Mouse (Mus musculus) kidney, adult 11 months (tissue): ENCODE measurements around the gene Fcrlb.
A peak's percentile ranks its signal among the peaks of the same experiment; 100 is the strongest.
"Not testable (repeated sequence)": the region's sequence is repeated elsewhere in the genome, so short reads cannot be mapped to it uniquely, and the experiment has no call there.

Source experiments
- DNase-seq: peaks from one replicate; pipeline ENCODE4 v3.0.0; 2022

Fcrlb gene

GRCm38 (mm10) chr1:170912891-170913615 is at the start of gene Fcrlb:
Gene Fcrlb, minus strand, starts transcription at chr1:170912941.
- DNase-seq, result no peak

GRCm38 (mm10) chr1:170962301-170962700 is 49.6 kb upstream of the Fcrlb start:
- DNase-seq, result no peak

GRCm38 (mm10) chr1:170961101-170961500 is 48.4 kb upstream of the Fcrlb start:
- no peak for DNase-seq

GRCm38 (mm10) chr1:170959791-170960190 is 47.0 kb upstream of the Fcrlb start:
- DNase-seq, result no peak

GRCm38 (mm10) chr1:170958225-170958624 is 45.5 kb upstream of the Fcrlb start:
- no peak for DNase-seq

GRCm38 (mm10) chr1:170953192-170953591 is 40.5 kb upstream of the Fcrlb start:
- no peak for DNase-seq

GRCm38 (mm10) chr1:170950772-170951171 is 38.0 kb upstream of the Fcrlb start:
- no peak for DNase-seq

GRCm38 (mm10) chr1:170944908-170945307 is 32.2 kb upstream of the Fcrlb start:
- not testable (repeated sequence) for DNase-seq

- DNase-seq, result not testable (repeated sequence)
Measured at GRCm38 (mm10) chr1:170944151-170944550, 31.4 kb upstream of the Fcrlb start.

- DNase-seq, result peak; percentile 17
Measured at GRCm38 (mm10) chr1:170939255-170939654, 26.5 kb upstream of the Fcrlb start.

GRCm38 (mm10) chr1:170934383-170934782 is 21.6 kb upstream of the Fcrlb start:
- DNase-seq, result no peak

- no peak for DNase-seq
Measured at GRCm38 (mm10) chr1:170933940-170934339, 21.2 kb upstream of the Fcrlb start.

GRCm38 (mm10) chr1:170933386-170933920 is 20.7 kb upstream of the Fcrlb start:
- no peak for DNase-seq

- DNase-seq, result no peak
Measured at GRCm38 (mm10) chr1:170932043-170932442, 19.3 kb upstream of the Fcrlb start.

- DNase-seq, result no peak
Measured at GRCm38 (mm10) chr1:170929245-170929644, 16.5 kb upstream of the Fcrlb start.

- DNase-seq, result no peak
Measured at GRCm38 (mm10) chr1:170928467-170928866, 15.7 kb upstream of the Fcrlb start.

- no peak for DNase-seq
Measured at GRCm38 (mm10) chr1:170927378-170927777, 14.6 kb upstream of the Fcrlb start, which contains the start of gene Fcrla. Gene Fcrla, minus strand, starts transcription at chr1:170927583.

- no peak for DNase-seq
Measured at GRCm38 (mm10) chr1:170926941-170927340, 14.2 kb upstream of the Fcrlb start.

GRCm38 (mm10) chr1:170924485-170924884 is 11.7 kb upstream of the Fcrlb start:
- no peak for DNase-seq

- DNase-seq, result no peak
Measured at GRCm38 (mm10) chr1:170919308-170919707, 6.6 kb upstream of the Fcrlb start.

GRCm38 (mm10) chr1:170915657-170916056 is 2.9 kb upstream of the Fcrlb start:
- no peak for DNase-seq

GRCm38 (mm10) chr1:170911907-170912660 is 657 bp downstream of the Fcrlb start:
- no peak for DNase-seq

GRCm38 (mm10) chr1:170908341-170908740 is 4.4 kb downstream of the Fcrlb start:
- no peak for DNase-seq
